Mouse (Mus musculus): ENCODE results near the gene Msantd1. TPM values are rescaled to one million over a fixed set of nuclear protein-coding genes. Genes with fewer than 3 reads are reported as not detected.

The Msantd1 gene
- 0.38 TPM for polyA plus RNA-seq (2017; shearing (Covaris generic))

GRCm38 (mm10) chr5:34907910-34908725 lies at the start of gene Msantd1:
Gene Msantd1 (plus strand): TSS chr5:34908012.

GRCm38 (mm10) chr5:34948861-34949760 lies 41.3 kb downstream of the Msantd1 start, which contains the start of gene Rgs12:
Gene Rgs12 (plus strand): TSS chr5:34949445.

Other genes with a start within 250 kb of the Msantd1 start
- gene Nop14, start 247.9 kb upstream of the Msantd1 start, polyA plus RNA-seq (2017; shearing (Covaris generic)) = 49.1 TPM
- 6.2 TPM for gene Grk4, start 247.6 kb upstream of the Msantd1 start, polyA plus RNA-seq (2017; shearing (Covaris generic))
- gene Htt, start 146.3 kb upstream of the Msantd1 start, polyA plus RNA-seq (2017; shearing (Covaris generic)) = 6.9 TPM
- 7.1 TPM for gene Rgs12, start 41.4 kb downstream of the Msantd1 start, polyA plus RNA-seq (2017; shearing (Covaris generic))
- gene Hgfac, start 133.5 kb downstream of the Msantd1 start, polyA plus RNA-seq (2017; shearing (Covaris generic)) = 8.9 TPM
- not detected for gene Dok7, start 148.8 kb downstream of the Msantd1 start, polyA plus RNA-seq (2017; shearing (Covaris generic))
- gene Lrpap1, start 197.8 kb downstream of the Msantd1 start, polyA plus RNA-seq (2017; shearing (Covaris generic)) = 93.8 TPM

Measured in CD4-positive, CD25-positive, alpha-beta regulatory T cell, adult 9 weeks (primary cell).